Mouse (Mus musculus): Measurements from ENCODE around the gene Atxn2l.

DNA sequence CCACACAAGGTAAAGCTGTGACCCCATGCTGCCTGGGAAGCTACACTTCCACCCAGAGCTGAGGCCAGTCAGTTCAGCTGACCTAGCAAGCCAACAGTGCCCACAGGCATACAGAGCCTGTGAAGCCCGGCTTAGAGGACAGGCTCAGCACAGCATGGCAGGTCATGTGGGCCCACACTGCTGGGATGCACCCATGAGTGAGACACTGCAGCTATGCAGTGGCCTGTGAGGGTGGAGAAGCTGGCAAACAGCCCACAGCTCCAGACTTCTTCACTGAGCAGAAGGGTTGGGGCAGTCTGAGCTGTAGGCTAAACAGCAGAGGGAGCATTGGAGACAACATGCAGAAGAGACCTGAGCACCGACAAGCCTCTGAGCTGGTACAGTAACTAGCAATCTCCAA is 16.3 kb upstream of the Atxn2l start:
- no peak for TF ChIP-seq EP300 (IDR thresholded peaks at IDR 0.05)
- peak; percentile 41 for TF ChIP-seq CTCF (IDR thresholded peaks at IDR 0.05)
